Mouse (Mus musculus) CH12.LX (cell line): ENCODE measurements around the gene Gm9821. TPM values are rescaled to one million over a fixed set of nuclear protein-coding genes. Genes with fewer than 3 reads are reported as not detected.

Experiments
- DNase-seq: peaks from one replicate; pipeline ENCODE4 v3.0.0-alpha.2; 2013; ENCODE audit errors: extremely low read depth
- H3K27ac ChIP-seq: 2 replicates; pipeline ENCODE4 v1.5.1; 2012; ENCODE audit warnings: low read depth, mild to moderate bottlenecking, control low read depth, moderate library complexity; ENCODE audit not compliant: insufficient read depth
- H3K27me3 ChIP-seq: replicated peaks from 2 replicates; pipeline ENCODE3; 2012; ENCODE audit warnings: inconsistent platforms
- H3K36me3 ChIP-seq, 2 experiments: replicated peaks in 1 of 2; 2 replicates each; pipeline versions ENCODE3 to v1.6.1; 2012; ENCODE audit warnings: inconsistent platforms in 1 of 2, low read length in 1 of 2, mild to moderate bottlenecking in 1 of 2, mixed read lengths in 1 of 2, moderate library complexity in 1 of 2; ENCODE audit not compliant: control insufficient read depth in 1 of 2, insufficient read depth in 1 of 2
- H3K4me1 ChIP-seq, 2 experiments: 2 replicates each; pipeline ENCODE4 v1.6.1; 2012; ENCODE audit warnings: inconsistent platforms in 1 of 2, moderate library complexity in 1 of 2; ENCODE audit not compliant: insufficient read depth in 2 of 2, control insufficient read depth in 1 of 2
- H3K4me2 ChIP-seq: 2 replicates; pipeline ENCODE4 v1.6.1; 2012; ENCODE audit warnings: low read depth, mild to moderate bottlenecking, control low read depth; ENCODE audit not compliant: poor library complexity, insufficient read depth, severe bottlenecking
- H3K4me3 ChIP-seq, 3 experiments: fragments of 150-350 bp in 1 of 3; sonication (generic) in 1 of 3; replicated peaks in 1 of 3; 2 replicates each; pipeline versions ENCODE3 to v1.5.1; 2011 to 2012; ENCODE audit warnings: low read depth in 2 of 3, low read length in 2 of 3, mild to moderate bottlenecking in 2 of 3, moderate library complexity in 2 of 3, control low read depth in 1 of 3, improper control_type of control experiment in 1 of 3, inconsistent platforms in 1 of 3, mixed read lengths in 1 of 3; ENCODE audit not compliant: poor library complexity in 1 of 3
- H3K79me2 ChIP-seq: replicated peaks from 2 replicates; pipeline ENCODE4 v1.6.1; 2012; ENCODE audit warnings: mild to moderate bottlenecking, moderate library complexity; ENCODE audit not compliant: control insufficient read depth, poor library complexity, insufficient read depth, severe bottlenecking; ENCODE audit errors: extremely low read depth
- H3K9ac ChIP-seq: 2 replicates; pipeline ENCODE4 v1.6.1; 2012; ENCODE audit warnings: low read depth, mild to moderate bottlenecking, control low read depth, moderate library complexity; ENCODE audit not compliant: insufficient read depth
- H3K9me3 ChIP-seq: replicated peaks from 2 replicates; pipeline ENCODE3; 2012; ENCODE audit warnings: low read length, inconsistent platforms, mixed read lengths
- CHD1 ChIP-seq: IDR thresholded peaks from 2 replicates; pipeline ENCODE4 v1.6.1; 2012; ENCODE audit warnings: low read depth, low read length, improper control_type of control experiment, inconsistent platforms
- CHD2 ChIP-seq: IDR thresholded peaks from 2 replicates; pipeline ENCODE4 v1.6.1; 2011; ENCODE audit warnings: low read length, improper control_type of control experiment
- E2F4 ChIP-seq: IDR thresholded peaks from 2 replicates; pipeline ENCODE4 v1.6.1; 2011; ENCODE audit warnings: low read depth, low read length, improper control_type of control experiment; ENCODE audit not compliant: insufficient replicate concordance
- EP300 ChIP-seq: IDR thresholded peaks from 2 replicates; pipeline ENCODE4 v1.6.1; 2011; ENCODE audit warnings: low read length, improper control_type of control experiment
- ETS1 ChIP-seq: conservative IDR thresholded peaks from 2 replicates; pipeline ENCODE4 v1.6.1; 2012; ENCODE audit warnings: low read depth, mild to moderate bottlenecking, inconsistent platforms, low read length, improper control_type of control experiment, moderate library complexity
- GABPA ChIP-seq: IDR thresholded peaks from 2 replicates; pipeline ENCODE4 v1.6.1; 2012; ENCODE audit warnings: low read depth, low read length, improper control_type of control experiment, inconsistent platforms; ENCODE audit not compliant: insufficient replicate concordance
- HCFC1 ChIP-seq: IDR thresholded peaks from 2 replicates; pipeline ENCODE4 v1.6.1; 2012; ENCODE audit warnings: low read depth, mild to moderate bottlenecking, inconsistent platforms, low read length, improper control_type of control experiment
- IRF4 ChIP-seq: IDR thresholded peaks from 2 replicates; pipeline ENCODE4 v1.6.1; 2014; ENCODE audit warnings: low read depth, mild to moderate bottlenecking, inconsistent platforms, low read length, improper control_type of control experiment
- MAX ChIP-seq: IDR thresholded peaks from 2 replicates; pipeline ENCODE4 v1.6.1; 2011; ENCODE audit warnings: low read length, improper control_type of control experiment
- MXI1 ChIP-seq: IDR thresholded peaks from 2 replicates; pipeline ENCODE4 v1.6.1; 2011; ENCODE audit warnings: mild to moderate bottlenecking, low read depth, low read length, improper control_type of control experiment
- MYC ChIP-seq: IDR thresholded peaks from 2 replicates; pipeline ENCODE4 v1.6.1; 2011; ENCODE audit warnings: low read depth, mild to moderate bottlenecking, improper control_type of control experiment, low read length
- NELFE ChIP-seq: IDR thresholded peaks from 2 replicates; pipeline ENCODE4 v1.6.1; 2011; ENCODE audit warnings: low read depth, low read length, improper control_type of control experiment
- NRF1 ChIP-seq: IDR thresholded peaks from 2 replicates; pipeline ENCODE4 v1.6.1; 2014; ENCODE audit warnings: low read depth, mild to moderate bottlenecking, inconsistent platforms, low read length, improper control_type of control experiment, moderate library complexity
- PAX5 ChIP-seq: IDR thresholded peaks from 2 replicates; pipeline ENCODE4 v1.6.1; 2012; ENCODE audit warnings: low read length, inconsistent platforms, mixed read lengths
- POLR2A ChIP-seq: IDR thresholded peaks from 2 replicates; pipeline ENCODE4 v1.6.1; 2011; ENCODE audit warnings: low read depth, mild to moderate bottlenecking, improper control_type of control experiment, low read length
- POLR2AphosphoS2 ChIP-seq: IDR thresholded peaks from 2 replicates; pipeline ENCODE4 v1.6.1; 2011; ENCODE audit warnings: low read depth, low read length, improper control_type of control experiment
- RAD21 ChIP-seq: IDR thresholded peaks from 2 replicates; pipeline ENCODE4 v1.6.1; 2011; ENCODE audit warnings: low read depth, mild to moderate bottlenecking, low read length, improper control_type of control experiment, moderate library complexity
- RCOR1 ChIP-seq: conservative IDR thresholded peaks from 2 replicates; pipeline ENCODE4 v1.6.1; 2012; ENCODE audit warnings: low read depth, mild to moderate bottlenecking, inconsistent platforms, low read length, improper control_type of control experiment
- SIN3A ChIP-seq: IDR thresholded peaks from 2 replicates; pipeline ENCODE4 v1.6.1; 2012; ENCODE audit warnings: low read length, improper control_type of control experiment, inconsistent platforms
- SMC3 ChIP-seq: IDR thresholded peaks from 2 replicates; pipeline ENCODE4 v1.6.1; 2011; ENCODE audit warnings: low read depth, low read length, improper control_type of control experiment
- TBP ChIP-seq: conservative IDR thresholded peaks from 2 replicates; pipeline ENCODE4 v1.6.1; 2011; ENCODE audit warnings: low read depth, low read length, improper control_type of control experiment
- TCF12 ChIP-seq: IDR thresholded peaks from 2 replicates; pipeline ENCODE4 v1.6.1; 2014; ENCODE audit warnings: low read depth, mild to moderate bottlenecking, inconsistent platforms, low read length, improper control_type of control experiment
- UBTF ChIP-seq: IDR thresholded peaks from 2 replicates; pipeline ENCODE4 v1.6.1; 2012; ENCODE audit warnings: low read depth, mild to moderate bottlenecking, inconsistent platforms, low read length, improper control_type of control experiment, moderate library complexity
- USF1 ChIP-seq: IDR thresholded peaks from 2 replicates; pipeline ENCODE4 v1.6.1; 2014; ENCODE audit warnings: low read depth, mild to moderate bottlenecking, inconsistent platforms, low read length, improper control_type of control experiment
- ZMIZ1 ChIP-seq: IDR thresholded peaks from 2 replicates; pipeline ENCODE4 v1.6.1; 2012; ENCODE audit warnings: low read depth, mild to moderate bottlenecking, inconsistent platforms, low read length, improper control_type of control experiment
- ZNF384 ChIP-seq: IDR thresholded peaks from 2 replicates; pipeline ENCODE4 v1.6.1; 2012; ENCODE audit warnings: low read depth, low read length, improper control_type of control experiment, inconsistent platforms
- dilution Hi-C: fragments of 300-500 bp; cut with MboI; formaldehyde crosslinking; loops from 2 replicates; pipeline ENCODE4 v1.14.3; 2020; ENCODE audit warnings: low sequenced_read_pairs; ENCODE audit not compliant: extremely low pct_unique_long_range_greater_than_20kb, extremely low pct_ligation_motif_present
- in situ Hi-C: fragments of 300-500 bp; cut with MboI; formaldehyde crosslinking; loops from 3 replicates; pipeline ENCODE4 v1.14.3; 2019; ENCODE audit warnings: low sequenced_read_pairs, low pct_ligation_motif_present, low pct_unique_long_range_greater_than_20kb, mixed read lengths
- polyA plus RNA-seq: library from polyadenylated mRNA; unstranded; fragments of >175 nt; gene quantifications from 2 replicates; pipeline ENCODE4 v1.2.1, GENCODE M21; 2012; ENCODE audit warnings: low read depth; ENCODE audit not compliant: insufficient read length
- total RNA-seq, 2 experiments: library from RNA; depleted of rRNA; stranded (reverse); fragments of 300-350 nt in 1 of 2; fragments of >200 nt in 1 of 2; gene quantifications; 2 replicates each; pipeline ENCODE4 v1.2.3; 2012 to 2014

Gene Gm9821
- total RNA-seq (2012; rRNA removed): 0.25 TPM in 2 replicates
- not detected in 2 replicates for total RNA-seq (2014; rRNA removed)
- 3.8 TPM in 2 replicates for polyA plus RNA-seq

DNA sequence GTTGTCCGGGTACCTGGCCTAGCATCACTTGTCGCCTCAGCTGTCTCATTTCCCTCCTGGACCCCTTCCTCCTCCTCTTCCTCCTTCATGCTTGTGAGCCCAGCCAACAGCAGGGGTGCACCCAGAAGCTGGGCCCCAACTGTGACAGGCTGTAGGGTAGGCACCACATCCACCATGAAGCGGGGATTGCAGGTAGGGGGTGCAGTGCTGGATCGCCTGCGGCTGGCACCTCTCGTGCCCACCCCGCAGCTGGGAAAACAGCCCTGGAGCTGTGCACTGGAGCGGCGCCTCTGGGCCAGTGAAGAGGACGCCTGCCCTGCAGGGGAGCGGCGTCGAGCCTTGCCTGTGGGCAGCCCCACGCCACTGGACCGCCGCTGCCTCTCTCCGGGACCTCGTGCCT, at the start of gene Gm9821:
TSS of gene Gm9821 (plus strand) at position 221 of the 400 bp plus-strand sequence.
- no peak within 1 kb of the TSS for H3K27ac ChIP-seq
- TF ChIP-seq POLR2A (no peak), ETS1 (no peak), ZNF384 (no peak), NELFE (no peak), RAD21 (no peak), ZMIZ1 (no peak), USF1 (no peak), SIN3A (no peak), POLR2AphosphoS2 (no peak), SMC3 (no peak), MXI1 (no peak), E2F4 (no peak), MAX (no peak), IRF4 (no peak), TBP (no peak), HCFC1 (no peak), CHD2 (no peak)
- TF ChIP-seq, all 38 proteins: peak for 0
- Histone ChIP-seq H3K4me2 (no peak within 1 kb of the TSS), H3K4me3 (no peak within 1 kb of the TSS), H3K36me3 (peaks cover 22 to 69% of the 10 kb centered on the region in 2 experiments), H3K79me2 (peaks cover 16% of the 10 kb centered on the region), H3K9me3 (no peaks in the 10 kb centered on the region), H3K4me1 (peaks cover 29 to 58% of the 10 kb centered on the region in 2 experiments), H3K27me3 (no peaks in the 10 kb centered on the region), H3K9ac (no peak within 1 kb of the TSS)
- in situ Hi-C loops: no loop called here
- dilution Hi-C loops: no loop called here
- no peak for DNase-seq

DNA sequence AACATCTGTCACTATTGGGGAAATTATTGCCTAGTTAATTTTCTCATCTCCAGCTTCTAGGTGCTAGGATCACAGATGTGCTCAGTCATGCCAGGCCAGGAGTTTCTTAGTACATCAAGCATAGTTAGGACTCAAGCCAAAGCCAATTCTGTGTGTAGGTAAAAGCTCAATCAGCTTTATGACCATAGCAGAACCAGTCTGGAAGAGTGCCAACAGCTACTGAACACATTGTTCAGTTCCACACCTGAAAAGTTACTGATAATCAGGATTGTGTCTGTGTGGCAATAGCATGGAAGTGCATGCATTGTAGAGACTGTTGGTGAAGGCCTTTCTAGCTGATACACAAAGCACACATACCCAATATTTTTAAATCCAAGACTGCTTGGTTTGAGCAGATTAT, 47.5 kb upstream of the Gm9821 start:
- in situ Hi-C loops (no loop called here), dilution Hi-C loops (no loop called here)
- TF ChIP-seq SIN3A: no peak
- TF ChIP-seq ZMIZ1: no peak
- TF ChIP-seq SMC3: no peak
- no peak for TF ChIP-seq ZNF384
- no peak for TF ChIP-seq HCFC1
- no peak for TF ChIP-seq GABPA
- no peak for TF ChIP-seq PAX5
- TF ChIP-seq TBP: no peak
- TF ChIP-seq RAD21: no peak
- no peak for TF ChIP-seq EP300
- no peak for TF ChIP-seq RCOR1
- TF ChIP-seq UBTF: no peak
- no peak for TF ChIP-seq CHD1
- TF ChIP-seq NRF1: no peak
- TF ChIP-seq MYC: no peak
- no peak for TF ChIP-seq TCF12
- no peak for TF ChIP-seq USF1
- Histone ChIP-seq H3K4me1 (no peaks in the 10 kb centered on the region), H3K9me3 (no peaks in the 10 kb centered on the region), H3K27me3 (no peaks in the 10 kb centered on the region), H3K4me3 (no peak overlapping the region), H3K4me2 (no peak overlapping the region), H3K27ac (no peak overlapping the region), H3K9ac (no peak overlapping the region), H3K36me3 (peaks cover 15 to 71% of the 10 kb centered on the region in 2 experiments), H3K79me2 (no peaks in the 10 kb centered on the region)
- DNase-seq: no peak
